ENCODE assay signal across 14 mouse cellular contexts in genomic region chr17:29494732-29495076, GRCm38 (mm10). TPM values are rescaled to one million over a fixed set of nuclear protein-coding genes. Genes with fewer than 3 reads are reported as not detected.
DNase-seq lines count a peak whose midpoint lies in the region; ATAC-seq lines count a peak whose summit lies in the region.
"Had no signal": no experiment of that assay in that cellular context is flagged by ENCODE, and none has a peak within 500 bp of the region (broad histone marks: within the 10 kb centered on the region; RNA-seq: fewer than 3 reads in every experiment).

No protein-coding gene starts in this region.

- H3K4me2 ChIP-seq in heart, embryonic 13.5 days, result peak overlapping the region; percentile 87
- no peak overlapping the region for H3K4me2 ChIP-seq in neural tube, embryonic 12.5 days (replicated peaks)
- H3K4me2 ChIP-seq in liver, embryonic 15.5 days, result peak overlapping the region; percentile 73
- H3K4me2 ChIP-seq: neural tube, embryonic 15.5 days had no signal

- no peak for ATAC-seq in CD4-positive, CD25-positive, alpha-beta regulatory T cell, adult 4 months
- no peak for ATAC-seq in heart, embryonic 13.5 days (ENCODE audit: extremely low read depth, insufficient number of reproducible peaks, low FRiP score, low TSS enrichment)
- ATAC-seq in neural tube, embryonic 12.5 days (ENCODE audit: low FRiP score, low read depth), result no peak
- ATAC-seq in liver, embryonic 15.5 days (ENCODE audit: insufficient read depth), result no peak

- peaks cover 22% of the 10 kb centered on the region for H3K36me3 ChIP-seq in heart, embryonic 13.5 days
- H3K36me3 ChIP-seq in neural tube, embryonic 12.5 days, result peaks cover 16% of the 10 kb centered on the region
- H3K36me3 ChIP-seq in liver, embryonic 15.5 days (replicated peaks), result peaks cover 53% of the 10 kb centered on the region

- peak; percentile 56 for DNase-seq in CD4-positive, CD25-positive, alpha-beta regulatory T cell, adult 2 months (ENCODE audit: low read depth, low spot score)
- no peak for DNase-seq in heart, postnatal 4 days
- no peak for DNase-seq in neural tube, embryonic 10.5 days (ENCODE audit: extremely low spot score, low spot score)
- no peak for DNase-seq in ovary, postnatal 36 days (ENCODE audit: low spot score)
- DNase-seq: kidney, postnatal 25 days had no signal

- H3K4me1 ChIP-seq in heart, embryonic 13.5 days, result peaks cover 21% of the 10 kb centered on the region
- H3K4me1 ChIP-seq in neural tube, embryonic 12.5 days, result peaks cover 14% of the 10 kb centered on the region
- peaks cover 64% of the 10 kb centered on the region for H3K4me1 ChIP-seq in liver, embryonic 15.5 days (replicated peaks)

- no peaks in the 10 kb centered on the region for H3K9me3 ChIP-seq in heart, embryonic 13.5 days
- H3K9me3 ChIP-seq in neural tube, embryonic 12.5 days, result no peaks in the 10 kb centered on the region
- H3K9me3 ChIP-seq in liver, embryonic 15.5 days (replicated peaks), result no peaks in the 10 kb centered on the region
- H3K9me3 ChIP-seq: neural tube, embryonic 15.5 days had no signal

- WGBS in heart, embryonic 13.5 days, result 59% methylated on average over 7 of the region's 8 CpGs
- WGBS in neural tube, embryonic 12.5 days, result 62% methylated on average over 7 of the region's 8 CpGs
- 49% methylated on average over 8 of the region's 8 CpGs for WGBS in liver, embryonic 15.5 days (ENCODE audit: insufficient replicate concordance)

- peak overlapping the region; percentile 97; the same call in 1 of the 2 replicates for H3K27ac ChIP-seq in heart, embryonic 13.5 days (replicated peaks)
- H3K27ac ChIP-seq in neural tube, embryonic 12.5 days, result no peak overlapping the region
- peak overlapping the region; percentile 99 for H3K27ac ChIP-seq in liver, embryonic 15.5 days (replicated peaks)
- H3K27ac ChIP-seq: neural tube, embryonic 15.5 days had no signal

- peak overlapping the region; percentile 56 for H3K9ac ChIP-seq in heart, embryonic 13.5 days
- 0 out of 2 replicates have a peak overlapping the region, but pooled peaks have one; percentile 26 for H3K9ac ChIP-seq in neural tube, embryonic 12.5 days
- peak overlapping the region; percentile 100 for H3K9ac ChIP-seq in liver, embryonic 15.5 days
- H3K9ac ChIP-seq: neural tube, embryonic 15.5 days had no signal

- peak overlapping the region; percentile 87 for H3K4me3 ChIP-seq in heart, embryonic 13.5 days
- H3K4me3 ChIP-seq in neural tube, embryonic 12.5 days, result no peak overlapping the region
- H3K4me3 ChIP-seq in liver, embryonic 15.5 days (replicated peaks), result peak overlapping the region; percentile 99
- H3K4me3 ChIP-seq: neural tube, embryonic 15.5 days had no signal

- H3K27me3 ChIP-seq in heart, embryonic 13.5 days (replicated peaks), result no peaks in the 10 kb centered on the region
- no peaks in the 10 kb centered on the region for H3K27me3 ChIP-seq in neural tube, embryonic 12.5 days (replicated peaks)
- H3K27me3 ChIP-seq in liver, embryonic 15.5 days, result no peaks in the 10 kb centered on the region
- H3K27me3 ChIP-seq: neural tube, embryonic 15.5 days had no signal

RNA-seq across cellular contexts. Expression of gene Pim1, which starts 4.2 kb away (rescaled TPM):
- 100 to 1,000 TPM; 484 to 510 TPM for polyA plus RNA-seq in CD4-positive, CD25-positive, alpha-beta regulatory T cell, adult 4 months (2017; shearing (Covaris generic))
- 19.3 and 20.0 TPM in 2 replicates for polyA plus RNA-seq in heart, embryonic 13.5 days (2015; fragmentation: Nextera tagmentation; extraction: Ambion mirVana)
- 10 to 100 TPM; 74.0 to 77.0 TPM for total RNA-seq in heart, postnatal 4 days (2021)
- 20.3 and 21.2 TPM in 2 replicates for polyA plus RNA-seq in neural tube, embryonic 12.5 days (2016; fragmentation: Nextera tagmentation; extraction: Ambion mirVana)
- polyA plus RNA-seq in liver, embryonic 15.5 days (2015; fragmentation: Nextera tagmentation; extraction: Ambion mirVana), result 93.3 and 93.5 TPM in 2 replicates

RNA-seq across cellular contexts. Expression of gene Gm17657, which starts 54.7 kb away (rescaled TPM):
- polyA plus RNA-seq in CD4-positive, CD25-positive, alpha-beta regulatory T cell, adult 4 months (2017; shearing (Covaris generic)), result not detected
- not detected in 2 replicates for polyA plus RNA-seq in heart, embryonic 13.5 days (2015; fragmentation: Nextera tagmentation; extraction: Ambion mirVana)
- total RNA-seq in heart, postnatal 4 days (2021), result not detected
- not detected in 2 replicates for polyA plus RNA-seq in neural tube, embryonic 12.5 days (2016; fragmentation: Nextera tagmentation; extraction: Ambion mirVana)
- polyA plus RNA-seq in liver, embryonic 15.5 days (2015; fragmentation: Nextera tagmentation; extraction: Ambion mirVana), result not detected in 2 replicates
- total RNA-seq: hematopoietic stem cell, adult 5-6 weeks; left cerebral cortex, postnatal 10 days; megakaryocyte progenitor cell, adult 5-6 weeks had no signal
- polyA plus RNA-seq: brain, embryonic 14.5 days; neural tube, embryonic 15.5 days had no signal

RNA-seq across cellular contexts. Expression of gene Tbc1d22b, which starts 54.9 kb away (rescaled TPM):
- 10 to 100 TPM in 1 of 2 experiments, 1 to 10 TPM in 1; 9.5 to 11.2 TPM for polyA plus RNA-seq in CD4-positive, CD25-positive, alpha-beta regulatory T cell, adult 4 months (2017; shearing (Covaris generic))
- polyA plus RNA-seq in heart, embryonic 13.5 days (2015; fragmentation: Nextera tagmentation; extraction: Ambion mirVana), result 10.3 and 10.7 TPM in 2 replicates
- 10 to 100 TPM; 15.6 to 16.1 TPM for total RNA-seq in heart, postnatal 4 days (2021)
- polyA plus RNA-seq in neural tube, embryonic 12.5 days (2016; fragmentation: Nextera tagmentation; extraction: Ambion mirVana), result 21.9 and 26.9 TPM in 2 replicates
- 2.9 and 3.3 TPM in 2 replicates for polyA plus RNA-seq in liver, embryonic 15.5 days (2015; fragmentation: Nextera tagmentation; extraction: Ambion mirVana)

RNA-seq across cellular contexts. Expression of gene Tmem217, which starts 57.5 kb away (rescaled TPM):
- polyA plus RNA-seq in CD4-positive, CD25-positive, alpha-beta regulatory T cell, adult 4 months (2017; shearing (Covaris generic)), result under 1 TPM in 1 of 2 experiments, not detected in 1; 0.62 TPM
- polyA plus RNA-seq in heart, embryonic 13.5 days (2015; fragmentation: Nextera tagmentation; extraction: Ambion mirVana), result 0.59 and 0.89 TPM in 2 replicates
- total RNA-seq in heart, postnatal 4 days (2021), result not detected
- 1.2 and 2.5 TPM in 2 replicates for polyA plus RNA-seq in neural tube, embryonic 12.5 days (2016; fragmentation: Nextera tagmentation; extraction: Ambion mirVana)
- 0.10 and 0.23 TPM in 2 replicates for polyA plus RNA-seq in liver, embryonic 15.5 days (2015; fragmentation: Nextera tagmentation; extraction: Ambion mirVana)
- total RNA-seq: hematopoietic stem cell, adult 5-6 weeks; left cerebral cortex, postnatal 10 days; megakaryocyte progenitor cell, adult 5-6 weeks had no signal

Comparison
In these comparisons a context has a peak if more than half of its experiments do, and no peak if none do; other contexts are left out.
1. H3K9ac ChIP-seq: peak in every context shown above with its lines; median percentile 100 in liver, embryonic 15.5 days; 56 in heart, embryonic 13.5 days; 26 in neural tube, embryonic 12.5 days.